Mouse (Mus musculus) myocyte (in vitro differentiated cells): Measurements from ENCODE around the gene Gm21903.

ENCODE experiments used
- CEBPB ChIP-seq: IDR thresholded peaks from 2 replicates; pipeline ENCODE4 v1.6.1; 2011; ENCODE audit warnings: mild to moderate bottlenecking, moderate library complexity; ENCODE audit not compliant: poor library complexity, insufficient read depth, severe bottlenecking
- E2F4 ChIP-seq: IDR thresholded peaks from one replicate; pipeline ENCODE4 v1.6.1; 2011; ENCODE audit warnings: mild to moderate bottlenecking, control low read depth, moderate library complexity; ENCODE audit not compliant: insufficient read depth
- MAX ChIP-seq: IDR thresholded peaks from one replicate; pipeline ENCODE4 v1.6.1; 2011; ENCODE audit warnings: low read depth, mild to moderate bottlenecking, control low read depth
- MYOD1 ChIP-seq, 3 experiments: IDR thresholded peaks; one replicate each; pipeline ENCODE4 v1.6.1; 2011; ENCODE audit warnings: control low read depth in 2 of 3, low read depth in 2 of 3, mild to moderate bottlenecking in 2 of 3, moderate library complexity in 1 of 3; ENCODE audit not compliant: insufficient read length in 2 of 3, control insufficient read depth in 1 of 3
- POLR2A ChIP-seq: IDR thresholded peaks from one replicate; pipeline ENCODE4 v1.6.1; 2011; ENCODE audit warnings: low read depth, mild to moderate bottlenecking, control low read depth, moderate library complexity; ENCODE audit not compliant: insufficient read length
- POLR2AphosphoS2 ChIP-seq: IDR thresholded peaks from one replicate; pipeline ENCODE4 v1.6.1; 2011; ENCODE audit warnings: low read depth, control low read depth; ENCODE audit not compliant: insufficient read length
- TCF12 ChIP-seq: IDR thresholded peaks from one replicate; pipeline ENCODE4 v1.6.1; 2011; ENCODE audit warnings: mild to moderate bottlenecking, control low read depth; ENCODE audit not compliant: poor library complexity, insufficient read depth, severe bottlenecking
- USF1 ChIP-seq: IDR thresholded peaks from one replicate; pipeline ENCODE4 v1.6.1; 2011; ENCODE audit warnings: low read depth, mild to moderate bottlenecking, control low read depth, moderate library complexity

DNA sequence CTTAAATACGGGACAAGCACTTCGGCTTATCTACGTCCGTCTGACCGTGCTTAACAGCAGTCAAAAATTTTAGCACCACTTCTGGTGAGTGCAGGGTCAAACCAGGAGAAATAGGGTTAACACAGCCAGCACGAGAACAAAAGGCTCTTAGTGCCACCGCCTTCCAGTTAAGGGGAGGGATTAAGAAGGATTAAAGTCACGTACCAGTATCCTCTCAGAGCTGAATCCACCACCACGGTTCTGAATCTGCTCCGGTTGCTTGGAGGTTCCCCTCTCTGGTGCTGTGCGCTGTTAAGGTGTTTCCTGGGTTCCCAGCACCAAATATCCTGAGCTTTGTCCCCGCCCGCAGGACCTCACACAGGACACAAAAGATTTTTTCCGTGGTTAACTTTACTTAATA lies 26.0 kb downstream of the Gm21903 start:
- TF ChIP-seq MYOD1 (IDR thresholded peaks at IDR 0.05; ENCODE audit: control insufficient read depth in 1 of 3, insufficient read length in 2 of 3, low read depth in 2 of 3), result no peak
- TF ChIP-seq POLR2A, result no peak
- no peak for TF ChIP-seq TCF12
- no peak for TF ChIP-seq CEBPB
- no peak for TF ChIP-seq MAX
- no peak for TF ChIP-seq USF1
- TF ChIP-seq POLR2AphosphoS2, result no peak
- TF ChIP-seq E2F4, result no peak
